Mouse (Mus musculus): ENCODE results near the gene Lefty2.

DNA sequence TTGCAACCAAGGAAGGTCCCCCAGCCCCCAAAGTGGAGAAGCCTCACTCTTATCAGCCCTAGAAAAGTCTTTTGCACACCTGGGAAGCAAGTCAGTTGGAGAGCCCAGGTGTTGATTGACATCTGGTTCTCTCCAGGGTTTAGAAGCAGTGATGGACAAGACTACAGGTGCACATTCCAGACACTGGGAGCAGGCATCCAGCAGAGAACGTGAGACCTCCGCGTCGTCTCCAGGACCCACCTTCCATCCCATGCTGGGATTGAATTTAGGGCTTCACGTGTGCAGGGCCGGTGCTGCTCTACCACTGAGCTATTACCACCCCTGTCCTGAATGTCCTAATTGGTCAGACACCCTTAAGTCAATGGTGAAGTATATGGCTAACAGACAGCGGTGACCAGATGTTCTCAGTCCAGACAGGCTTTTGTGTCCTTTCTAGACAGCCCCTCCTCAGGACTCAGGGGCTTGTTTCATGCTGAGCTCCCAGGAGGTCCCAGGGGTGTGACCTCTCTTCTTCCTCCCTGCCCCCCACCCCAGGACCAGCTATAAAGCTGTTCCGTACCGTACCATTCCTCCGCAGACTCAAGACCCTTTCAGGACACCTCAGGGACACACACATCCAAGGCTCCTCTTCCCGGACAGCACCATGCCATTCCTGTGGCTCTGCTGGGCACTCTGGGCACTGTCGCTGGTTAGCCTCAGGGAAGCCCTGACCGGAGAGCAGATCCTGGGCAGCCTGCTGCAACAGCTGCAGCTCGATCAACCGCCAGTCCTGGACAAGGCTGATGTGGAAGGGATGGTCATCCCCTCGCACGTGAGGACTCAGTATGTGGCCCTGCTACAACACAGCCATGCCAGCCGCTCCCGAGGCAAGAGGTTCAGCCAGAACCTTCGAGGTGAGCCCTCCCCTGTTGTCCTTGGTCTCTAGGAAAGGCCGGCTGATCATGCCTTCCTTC lies 41.8 kb downstream of the Lefty2 start, which contains the start of gene Lefty1:
- TF ChIP-seq CTCF (IDR thresholded peaks at IDR 0.05; ENCODE audit: insufficient read depth, low read length): no peak
- no peak for TF ChIP-seq POLR2A (IDR thresholded peaks at IDR 0.05; ENCODE audit: borderline replicate concordance, extremely low read depth, low read depth, low read length)

Data from lung, adult 2 months (tissue).